Mouse (Mus musculus) testis, postnatal 14 days (tissue): ENCODE measurements around the gene 9930022D16Rik.

Experiments used
- DNase-seq: peaks from one replicate; pipeline ENCODE4 v3.0.0; 2021; ENCODE audit warnings: low spot score

Gene 9930022D16Rik

GRCm38 (mm10) chr11:109451169-109451568, 37.5 kb downstream of the 9930022D16Rik start:
- DNase-seq = no peak

GRCm38 (mm10) chr11:109456261-109456660, 42.5 kb downstream of the 9930022D16Rik start:
- no peak for DNase-seq

- no peak for DNase-seq
These were observed 44.4 kb downstream of the 9930022D16Rik start for GRCm38 (mm10) chr11:109458165-109458564.

GRCm38 (mm10) chr11:109460586-109460985, 46.9 kb downstream of the 9930022D16Rik start:
- no peak for DNase-seq

- no peak for DNase-seq
These were observed 51.4 kb downstream of the 9930022D16Rik start for GRCm38 (mm10) chr11:109465068-109465467.

- no peak for DNase-seq
These were observed 53.3 kb downstream of the 9930022D16Rik start for GRCm38 (mm10) chr11:109466987-109467386.

- DNase-seq = no peak
These were observed 54.4 kb downstream of the 9930022D16Rik start for GRCm38 (mm10) chr11:109468133-109468532.
